Mouse (Mus musculus) hindbrain, embryonic 11.5 days (tissue): ENCODE measurements at regions not wholly inside any gene's neighbourhood (a gene's known extent, or its start where the extent isn't known, plus 50 kb on each side); places are given as distances from the start of the nearest gene placed in this dataset.
A peak's percentile ranks its signal among the peaks of the same experiment; 100 is the strongest.

ENCODE experiments used
- ATAC-seq: fragments of 200-750 bp; cut with Nextera tagmentation; 2 replicates; pipeline ENCODE4 v1.8.0; 2017; ENCODE audit warnings: mild to moderate bottlenecking, moderate TSS enrichment, moderate library complexity; ENCODE audit not compliant: low FRiP score
- DNase-seq: peaks from one replicate; pipeline ENCODE4 v3.0.0-alpha.2; 2015; ENCODE audit warnings: low spot score
- H3K27ac ChIP-seq: fragments of 300-500 bp; sonication (generic); 2 replicates; pipeline ENCODE4 v1.5.1; 2014; ENCODE audit warnings: mild to moderate bottlenecking, low read depth, low read length
- H3K27me3 ChIP-seq: fragments of 300-500 bp; sonication (generic); 2 replicates; pipeline ENCODE4 v1.6.1; 2014; ENCODE audit warnings: mild to moderate bottlenecking, low read length, moderate library complexity, mixed read lengths; ENCODE audit not compliant: control insufficient read depth, insufficient read depth
- H3K36me3 ChIP-seq: fragments of 300-500 bp; sonication (generic); 2 replicates; pipeline ENCODE4 v1.6.1; 2014; ENCODE audit warnings: mild to moderate bottlenecking, low read length, moderate library complexity, mixed read lengths; ENCODE audit not compliant: control insufficient read depth, insufficient read depth
- H3K4me1 ChIP-seq: fragments of 300-500 bp; sonication (generic); replicated peaks from 2 replicates; pipeline ENCODE4 v1.6.1; 2014; ENCODE audit warnings: low read length, mixed read lengths; ENCODE audit not compliant: control insufficient read depth, insufficient read depth
- H3K4me2 ChIP-seq: fragments of 300-500 bp; sonication (generic); replicated peaks from 2 replicates; pipeline ENCODE4 v1.6.1; 2014; ENCODE audit warnings: mild to moderate bottlenecking, low read depth, low read length
- H3K4me3 ChIP-seq: fragments of 300-500 bp; sonication (generic); 2 replicates; pipeline ENCODE4 v1.5.1; 2014; ENCODE audit warnings: low read depth, low read length
- H3K9ac ChIP-seq: fragments of 300-500 bp; sonication (generic); 2 replicates; pipeline ENCODE4 v1.6.1; 2014; ENCODE audit warnings: low read depth, low read length
- H3K9me3 ChIP-seq: fragments of 300-500 bp; sonication (generic); 2 replicates; pipeline ENCODE4 v1.6.1; 2016; ENCODE audit warnings: low read length; ENCODE audit not compliant: control insufficient read depth
- WGBS: fragments of 180-500 bp; shearing (Covaris S2); extraction: QIAGEN DNeasy Blood & Tissue Kit; methylation state at CpG from one replicate; pipeline ENCODE4 v1.1.7; 2014; 5-methylcytosine and 5-hydroxymethylcytosine counted together

DNA sequence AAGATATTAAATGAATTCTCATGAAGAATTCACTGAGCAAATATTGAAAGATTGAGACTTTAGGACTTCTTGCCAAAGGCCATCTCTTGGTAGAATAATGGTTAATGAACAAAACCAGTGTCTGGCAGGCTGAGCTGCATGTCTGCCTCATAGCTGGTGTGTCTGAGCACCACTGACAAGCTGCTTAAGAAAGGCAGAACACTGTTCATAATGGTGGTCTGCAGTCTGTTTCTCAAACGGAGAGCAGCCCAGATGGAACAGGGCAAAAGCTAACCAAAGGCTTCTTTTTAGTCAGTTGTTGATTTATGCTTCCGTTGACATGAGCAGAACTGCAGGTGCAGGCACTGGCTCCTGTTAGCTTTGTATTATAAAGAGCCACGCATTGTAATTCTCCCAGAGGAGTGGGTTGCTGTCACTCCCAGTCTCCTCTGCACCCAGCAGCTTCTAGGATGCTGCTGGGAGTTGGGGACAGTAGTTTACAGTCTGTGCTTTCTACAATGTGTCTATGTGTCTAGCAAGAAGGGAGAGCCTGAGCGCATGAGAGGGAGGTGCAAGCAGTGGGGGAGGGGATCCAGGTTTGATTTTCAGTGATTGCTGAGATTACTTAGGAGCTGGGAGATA is 1084.2 kb upstream of the Luzp2 start:
- Histone ChIP-seq H3K4me3 (no peak overlapping the region), H3K4me2 (no peak overlapping the region), H3K27ac (no peak overlapping the region), H3K27me3 (no peaks in the 10 kb centered on the region), H3K9ac (no peak overlapping the region), H3K4me1 (no peaks in the 10 kb centered on the region), H3K9me3 (no peaks in the 10 kb centered on the region), H3K36me3 (no peaks in the 10 kb centered on the region)
- DNase-seq (peak; percentile 2), ATAC-seq (peak; percentile 56)
- 50% methylated on average over 4 of the region's 4 CpGs for WGBS
